Mouse (Mus musculus) forebrain, embryonic 15.5 days (tissue): Measurements from ENCODE around the gene Ndufb10. TPM values are rescaled to one million over a fixed set of nuclear protein-coding genes. Genes with fewer than 3 reads are reported as not detected.

ENCODE experiments used
- ATAC-seq: fragments of 200-750 bp; cut with Nextera tagmentation; replicated peaks from 2 replicates; pipeline ENCODE4 v1.8.0; 2017; ENCODE audit warnings: mild to moderate bottlenecking, moderate TSS enrichment, moderate library complexity
- H3K27ac ChIP-seq: fragments of 300-500 bp; sonication (generic); replicated peaks from 2 replicates; pipeline ENCODE4 v1.5.1; 2015; ENCODE audit warnings: mild to moderate bottlenecking, inconsistent platforms
- H3K27me3 ChIP-seq: fragments of 300-500 bp; sonication (generic); 2 replicates; pipeline ENCODE4 v1.6.1; 2015; ENCODE audit warnings: inconsistent platforms
- H3K36me3 ChIP-seq: fragments of 300-500 bp; sonication (generic); 2 replicates; pipeline ENCODE4 v1.6.1; 2015; ENCODE audit warnings: mild to moderate bottlenecking, inconsistent platforms
- H3K4me1 ChIP-seq: fragments of 300-500 bp; sonication (generic); 2 replicates; pipeline ENCODE4 v1.6.1; 2015; ENCODE audit warnings: inconsistent platforms
- H3K4me2 ChIP-seq: fragments of 300-500 bp; sonication (generic); replicated peaks from 2 replicates; pipeline ENCODE4 v1.6.1; 2015; ENCODE audit warnings: mild to moderate bottlenecking, inconsistent platforms
- H3K4me3 ChIP-seq: fragments of 300-500 bp; sonication (generic); 2 replicates; pipeline ENCODE4 v1.5.1; 2015; ENCODE audit warnings: mild to moderate bottlenecking, inconsistent platforms
- H3K9ac ChIP-seq: fragments of 300-500 bp; sonication (generic); replicated peaks from 2 replicates; pipeline ENCODE4 v1.6.1; 2015; ENCODE audit warnings: mild to moderate bottlenecking, inconsistent platforms
- H3K9me3 ChIP-seq: fragments of 300-500 bp; sonication (generic); 2 replicates; pipeline ENCODE4 v1.6.1; 2016; ENCODE audit warnings: inconsistent platforms
- WGBS: fragments of 180-500 bp; shearing (Covaris S2); methylation state at CpG from one replicate; pipeline ENCODE4 v1.1.7; 2015; ENCODE audit warnings: mixed read lengths; 5-methylcytosine and 5-hydroxymethylcytosine counted together
- polyA plus RNA-seq: library from polyadenylated mRNA; unstranded; fragments of >200 nt; fragmentation: Nextera tagmentation; extraction: Ambion mirVana; gene quantifications from 2 replicates; pipeline ENCODE4 v1.2.1, GENCODE M21; 2015

Ndufb10 gene
- polyA plus RNA-seq, 1 experiment from 2014 or later: 249 TPM

DNA sequence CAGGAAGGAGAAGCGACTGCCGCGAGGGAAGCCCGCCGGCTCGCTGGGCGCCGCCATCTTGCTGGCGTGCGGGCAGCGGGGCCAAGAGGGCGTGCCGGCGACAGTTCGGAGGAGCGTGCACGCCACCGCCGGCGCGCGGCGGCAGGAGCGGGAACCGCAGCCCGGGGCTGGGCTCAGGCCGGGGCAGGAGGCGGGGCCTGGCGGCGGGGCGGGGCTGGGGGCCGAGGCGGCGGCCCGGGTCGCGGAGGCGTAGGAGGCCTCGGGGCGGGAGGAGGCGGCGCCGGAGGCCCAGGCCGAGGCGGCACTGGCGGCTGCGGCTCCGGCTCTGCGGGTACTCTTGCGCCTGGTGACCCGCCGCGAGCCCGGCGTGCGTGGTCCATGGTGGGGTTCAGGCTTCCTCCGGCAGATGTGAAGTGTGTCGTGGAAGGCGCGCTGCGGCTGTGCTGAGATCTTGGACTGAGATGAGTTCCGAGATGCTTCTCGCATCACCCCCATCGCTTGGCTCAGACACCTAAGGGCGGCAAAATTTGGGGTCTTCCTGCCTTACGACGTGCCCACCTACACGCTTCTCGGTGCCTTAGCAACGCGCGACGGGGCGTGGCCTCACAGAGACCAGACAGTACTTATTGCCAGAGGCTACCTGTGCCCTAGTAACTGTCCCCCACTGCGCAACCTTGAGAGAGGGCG is 28.1 kb downstream of the Ndufb10 start, which contains the start of the genes Gfer and Noxo1:
TSS of gene Gfer (minus strand) at position 146 of the 687 bp plus-strand sequence.
TSS of gene Noxo1 (plus strand) at position 224 of the 687 bp plus-strand sequence.
- WGBS: under 1% methylated on average over 73 of the region's 76 CpGs
- Histone ChIP-seq H3K4me1 (peaks cover 24% of the 10 kb centered on the region), H3K4me2 (peak within 1 kb of the TSS; percentile 72), H3K4me3 (peak within 1 kb of the TSS; percentile 77), H3K9me3 (no peaks in the 10 kb centered on the region), H3K36me3 (peaks cover 28% of the 10 kb centered on the region), H3K9ac (peak within 1 kb of the TSS; percentile 86), H3K27me3 (no peaks in the 10 kb centered on the region), H3K27ac (peak within 1 kb of the TSS; percentile 87)
- ATAC-seq: peak; percentile 91

DNA sequence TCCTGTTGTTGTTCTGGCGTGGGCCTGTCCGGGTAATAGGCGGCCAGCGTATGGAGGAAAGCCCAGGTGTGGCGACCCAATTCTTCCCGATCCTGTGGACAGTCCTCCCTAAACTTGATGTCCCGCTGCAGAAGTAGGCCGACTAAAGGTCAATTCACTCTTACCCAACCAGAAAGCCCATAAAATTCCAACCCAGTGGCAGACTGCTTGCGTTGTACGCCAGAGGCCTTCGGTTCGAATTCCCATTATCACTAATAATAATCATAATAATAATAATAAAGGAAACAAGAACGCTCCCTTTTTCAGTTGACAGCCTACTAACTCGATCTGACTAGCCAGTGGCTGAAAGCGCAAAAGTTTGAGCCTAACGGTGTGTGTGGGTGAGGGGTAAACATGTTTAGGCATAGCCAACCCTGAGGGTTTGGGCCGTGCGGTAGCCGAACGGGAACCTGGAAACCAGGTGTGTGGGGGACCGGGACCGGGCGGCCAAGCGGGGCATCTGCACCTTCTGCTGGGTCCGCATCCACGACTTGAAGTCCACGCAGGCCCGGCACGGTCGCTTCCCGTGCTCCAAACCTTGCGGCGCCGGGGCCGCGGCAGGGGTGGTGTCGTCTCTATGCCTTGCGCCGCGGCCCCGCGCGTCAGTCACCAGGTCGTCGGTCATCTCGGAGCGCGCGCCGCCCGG is 28.8 kb downstream of the Ndufb10 start:
- peak overlapping the region; percentile 86 for H3K9ac ChIP-seq
- no peaks in the 10 kb centered on the region for H3K27me3 ChIP-seq
- peaks cover 21% of the 10 kb centered on the region for H3K36me3 ChIP-seq
- WGBS: 7% methylated on average over 44 of the region's 51 CpGs
- H3K4me2 ChIP-seq: peak overlapping the region; percentile 72
- no peaks in the 10 kb centered on the region for H3K9me3 ChIP-seq
- H3K27ac ChIP-seq: peak overlapping the region; percentile 87
- H3K4me3 ChIP-seq: peak overlapping the region; percentile 77
- H3K4me1 ChIP-seq: peaks cover 26% of the 10 kb centered on the region
- peak; percentile 38 for ATAC-seq

DNA sequence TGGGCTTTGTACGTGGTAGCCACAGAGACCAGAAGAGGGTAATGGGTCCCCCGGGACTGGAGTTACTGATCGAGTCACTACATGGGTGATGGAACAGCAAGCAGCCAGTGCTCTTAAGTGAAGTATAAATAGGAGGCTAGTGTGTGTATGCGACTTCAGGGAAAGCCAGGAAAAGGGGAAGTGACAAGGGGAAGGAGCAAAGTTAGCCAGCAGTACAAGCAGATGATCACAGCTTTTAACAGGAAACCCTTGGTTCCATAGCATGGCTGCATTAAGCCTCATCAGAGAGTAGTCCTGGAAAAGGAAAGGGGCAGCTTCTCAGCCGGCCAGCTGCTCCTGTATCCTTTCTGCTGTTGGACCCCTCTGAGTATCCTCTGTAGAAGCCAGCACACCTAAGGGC is 31.9 kb downstream of the Ndufb10 start:
- Histone ChIP-seq H3K4me1 (peaks cover 51% of the 10 kb centered on the region), H3K4me2 (no peak overlapping the region), H3K9ac (no peak overlapping the region), H3K9me3 (no peaks in the 10 kb centered on the region), H3K27ac (no peak overlapping the region), H3K27me3 (peaks cover 13% of the 10 kb centered on the region), H3K4me3 (no peak overlapping the region), H3K36me3 (peaks cover 15% of the 10 kb centered on the region)
- ATAC-seq: no peak
- 89% methylated on average over 5 of the region's 5 CpGs for WGBS

DNA sequence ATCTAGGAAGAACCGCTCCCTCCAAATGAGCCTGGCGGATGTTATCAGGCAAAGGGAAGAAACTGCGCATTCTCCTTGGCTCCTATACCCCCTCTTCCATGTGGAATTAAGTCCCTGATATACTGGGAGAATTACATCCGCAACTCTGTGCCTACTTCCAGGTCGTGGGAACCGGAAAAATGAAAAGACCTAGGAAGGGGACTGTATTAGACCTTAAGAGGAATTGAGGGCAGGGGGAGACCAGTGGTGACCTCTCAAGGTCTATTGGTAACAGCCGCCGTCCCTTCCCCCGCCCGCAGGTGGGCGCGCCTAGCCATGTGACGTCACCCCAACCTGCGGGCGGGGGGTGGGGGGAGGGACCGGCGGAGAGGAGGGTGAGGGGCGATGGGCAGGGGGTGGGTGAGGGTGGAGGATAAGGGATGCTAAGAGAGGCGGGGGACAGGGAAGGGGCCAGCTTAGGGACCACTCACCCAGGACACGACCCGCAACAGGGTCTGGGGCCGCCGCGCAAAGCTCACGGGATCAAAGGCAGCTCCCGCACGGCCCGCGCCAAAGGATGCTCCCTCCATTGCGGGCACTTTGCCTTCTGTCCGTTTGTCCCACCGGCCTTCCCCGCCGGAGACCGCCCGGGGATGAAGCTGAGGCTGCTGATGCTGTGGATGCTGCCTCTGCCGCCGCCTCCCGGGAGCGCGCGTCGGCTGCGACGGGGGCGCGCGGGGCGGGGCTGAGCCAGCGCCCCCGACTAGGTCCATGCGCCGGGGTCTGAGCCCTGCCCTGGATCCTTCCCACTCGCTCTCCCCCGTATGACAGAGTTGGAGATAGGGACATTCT is 34.8 kb downstream of the Ndufb10 start, which contains the start of gene Syngr3:
TSS of gene Syngr3 (minus strand) at position 705 of the 831 bp plus-strand sequence.
- Histone ChIP-seq H3K9me3 (no peaks in the 10 kb centered on the region), H3K4me3 (peak within 1 kb of the TSS; percentile 96), H3K27me3 (peaks cover 13% of the 10 kb centered on the region), H3K27ac (peak within 1 kb of the TSS; percentile 90), H3K9ac (peak within 1 kb of the TSS; percentile 98), H3K4me1 (peaks cover 36% of the 10 kb centered on the region), H3K4me2 (peak within 1 kb of the TSS; percentile 79), H3K36me3 (peaks cover 15% of the 10 kb centered on the region)
- peak; percentile 59 for ATAC-seq
- WGBS: under 1% methylated on average over 53 of the region's 55 CpGs

DNA sequence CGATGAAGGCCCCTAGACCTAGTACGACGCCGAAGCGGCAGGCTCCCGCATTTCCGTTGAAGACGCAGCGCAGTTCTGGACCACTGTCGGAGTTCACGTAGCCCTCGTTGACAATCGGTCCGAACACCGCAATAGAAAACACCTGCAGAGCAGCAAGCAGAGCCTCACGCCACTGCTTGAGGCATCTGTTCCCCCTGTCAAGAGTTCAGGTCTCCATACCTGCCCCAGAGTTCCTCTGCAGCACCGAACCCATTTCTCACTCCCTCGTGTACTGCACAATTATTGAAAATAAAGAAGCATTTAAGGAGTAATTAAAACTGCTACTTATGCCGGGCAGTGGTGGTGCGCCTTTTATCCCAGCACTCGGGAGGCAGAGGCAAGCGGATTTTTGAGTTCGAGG is 36.7 kb downstream of the Ndufb10 start:
- H3K4me1 ChIP-seq: peaks cover 31% of the 10 kb centered on the region
- H3K9ac ChIP-seq: peak overlapping the region; percentile 23; the same call in 1 of the 2 replicates
- no peak for ATAC-seq
- H3K27me3 ChIP-seq: peaks cover 13% of the 10 kb centered on the region
- peaks cover 7% of the 10 kb centered on the region for H3K36me3 ChIP-seq
- no peaks in the 10 kb centered on the region for H3K9me3 ChIP-seq
- 18% methylated on average over 23 of the region's 23 CpGs for WGBS
- H3K4me2 ChIP-seq: peak overlapping the region; percentile 55
- H3K4me3 ChIP-seq: peak overlapping the region; percentile 96
- H3K27ac ChIP-seq: no peak overlapping the region

DNA sequence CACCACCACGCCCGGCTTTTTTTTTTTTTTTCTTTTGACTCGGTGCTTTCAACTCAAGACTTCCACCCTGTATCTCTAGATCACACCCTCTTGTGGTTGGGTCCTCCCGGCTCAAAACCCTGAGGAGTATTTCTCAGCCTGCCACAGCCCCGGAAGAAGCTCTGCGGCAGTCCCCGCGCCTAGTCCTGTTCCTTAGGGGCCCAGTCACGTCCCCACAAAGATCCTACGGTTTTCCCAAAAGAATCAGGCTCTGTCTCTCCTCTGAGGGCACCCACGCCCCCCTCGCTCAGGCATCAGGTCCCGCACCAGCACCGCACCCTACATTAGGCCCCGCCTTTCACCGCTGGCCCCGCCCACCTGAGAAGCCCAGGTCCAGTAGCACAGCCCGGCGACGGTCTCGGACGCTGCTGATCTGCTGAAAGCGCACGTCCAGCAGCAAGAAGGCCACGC is 37.1 kb downstream of the Ndufb10 start:
- Histone ChIP-seq H3K27me3 (peaks cover 13% of the 10 kb centered on the region), H3K27ac (no peak overlapping the region), H3K4me1 (peaks cover 31% of the 10 kb centered on the region), H3K4me3 (peak overlapping the region; percentile 96), H3K36me3 (peaks cover 5% of the 10 kb centered on the region; the same call in 1 of the 2 replicates), H3K9me3 (no peaks in the 10 kb centered on the region), H3K9ac (peak overlapping the region; percentile 23; the same call in 1 of the 2 replicates), H3K4me2 (peak overlapping the region; percentile 55)
- no peak for ATAC-seq
- WGBS: 2% methylated on average over 25 of the region's 25 CpGs

DNA sequence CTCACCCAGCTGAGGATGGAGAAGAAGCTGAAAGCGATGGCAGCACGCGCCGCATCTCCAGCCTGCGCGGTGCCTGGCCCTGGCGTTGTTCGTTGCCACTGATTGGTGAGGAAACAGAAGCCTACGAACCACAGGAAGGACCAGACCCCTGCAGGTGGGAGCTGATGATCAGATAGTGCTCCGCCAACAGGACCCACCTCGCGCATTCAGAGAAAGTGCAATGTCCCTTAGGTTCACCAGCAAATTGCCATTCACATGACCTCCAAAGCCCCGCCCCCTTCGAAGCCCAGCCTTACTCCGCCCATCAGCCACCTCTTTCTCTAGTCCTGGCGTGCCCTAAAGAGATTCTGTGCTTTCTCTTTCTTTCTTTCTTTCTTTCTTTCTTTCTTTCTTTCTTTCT is 37.8 kb downstream of the Ndufb10 start:
- H3K36me3 ChIP-seq: peaks cover 6% of the 10 kb centered on the region
- H3K9me3 ChIP-seq: no peaks in the 10 kb centered on the region
- ATAC-seq: no peak
- peaks cover 13% of the 10 kb centered on the region for H3K27me3 ChIP-seq
- H3K27ac ChIP-seq: no peak overlapping the region
- no peak overlapping the region; the same call in 1 of the 2 replicates for H3K4me2 ChIP-seq
- WGBS: 36% methylated on average over 16 of the region's 16 CpGs
- H3K4me3 ChIP-seq: 0 out of 2 replicates have a peak overlapping the region, but pooled peaks have one; percentile 3
- H3K4me1 ChIP-seq: peaks cover 31% of the 10 kb centered on the region
- no peak overlapping the region for H3K9ac ChIP-seq

DNA sequence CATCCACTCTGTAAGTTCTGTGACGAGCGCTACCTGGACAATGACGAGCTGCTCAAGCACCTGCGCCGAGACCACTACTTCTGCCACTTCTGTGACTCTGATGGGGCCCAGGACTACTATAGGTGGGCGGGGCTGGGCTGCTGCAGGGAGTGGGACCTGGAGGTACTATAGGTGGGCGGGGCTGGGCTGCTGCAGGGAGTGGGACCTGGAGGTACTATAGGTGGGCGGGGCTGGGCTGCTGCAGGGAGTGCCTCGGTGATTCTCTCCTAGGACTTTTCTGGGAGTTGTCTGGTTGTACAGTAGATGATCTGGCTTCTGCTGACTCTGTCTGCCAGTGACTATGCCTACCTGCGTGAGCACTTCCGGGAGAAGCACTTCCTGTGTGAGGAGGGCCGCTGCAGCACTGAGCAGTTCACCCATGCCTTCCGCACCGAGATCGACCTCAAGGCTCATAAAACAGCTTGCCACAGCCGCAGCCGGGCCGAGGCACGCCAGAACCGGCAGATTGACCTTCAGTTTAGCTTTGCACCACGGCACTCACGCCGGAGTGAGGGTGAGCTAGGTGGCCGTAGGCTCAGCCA is 46.7 kb downstream of the Ndufb10 start:
- no peaks in the 10 kb centered on the region for H3K27me3 ChIP-seq
- H3K4me3 ChIP-seq: no peak overlapping the region
- WGBS: 91% methylated on average over 24 of the region's 24 CpGs
- no peaks in the 10 kb centered on the region for H3K9me3 ChIP-seq
- ATAC-seq: no peak
- H3K4me2 ChIP-seq: no peak overlapping the region
- H3K36me3 ChIP-seq: peaks cover 54% of the 10 kb centered on the region
- H3K27ac ChIP-seq: no peak overlapping the region
- H3K9ac ChIP-seq: no peak overlapping the region
- peaks cover 3% of the 10 kb centered on the region for H3K4me1 ChIP-seq

DNA sequence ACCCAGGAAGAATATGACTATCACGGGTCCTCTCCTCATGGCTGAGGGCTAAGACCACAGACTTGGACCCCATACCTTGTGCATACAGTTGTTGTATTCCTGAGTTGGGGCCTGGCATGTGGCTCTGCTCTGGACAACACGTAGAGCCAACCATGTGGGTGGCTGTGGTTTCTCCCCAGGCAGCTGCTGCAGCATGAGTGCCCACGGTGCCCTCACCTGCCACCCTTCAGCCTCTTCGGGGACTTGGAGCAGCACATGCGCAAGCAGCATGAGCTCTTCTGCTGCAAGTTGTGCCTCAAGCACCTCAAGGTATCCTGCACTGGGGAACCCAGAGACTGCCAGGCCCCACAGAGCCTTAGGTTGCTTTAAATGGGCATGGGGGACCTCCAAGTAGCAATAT is 47.4 kb downstream of the Ndufb10 start:
- H3K4me2 ChIP-seq: no peak overlapping the region
- no peak overlapping the region for H3K27ac ChIP-seq
- no peaks in the 10 kb centered on the region for H3K27me3 ChIP-seq
- no peak overlapping the region for H3K9ac ChIP-seq
- 95% methylated on average over 5 of the region's 5 CpGs for WGBS
- H3K4me1 ChIP-seq: peaks cover 8% of the 10 kb centered on the region
- peaks cover 49% of the 10 kb centered on the region for H3K36me3 ChIP-seq
- no peaks in the 10 kb centered on the region for H3K9me3 ChIP-seq
- ATAC-seq: no peak
- no peak overlapping the region for H3K4me3 ChIP-seq

DNA sequence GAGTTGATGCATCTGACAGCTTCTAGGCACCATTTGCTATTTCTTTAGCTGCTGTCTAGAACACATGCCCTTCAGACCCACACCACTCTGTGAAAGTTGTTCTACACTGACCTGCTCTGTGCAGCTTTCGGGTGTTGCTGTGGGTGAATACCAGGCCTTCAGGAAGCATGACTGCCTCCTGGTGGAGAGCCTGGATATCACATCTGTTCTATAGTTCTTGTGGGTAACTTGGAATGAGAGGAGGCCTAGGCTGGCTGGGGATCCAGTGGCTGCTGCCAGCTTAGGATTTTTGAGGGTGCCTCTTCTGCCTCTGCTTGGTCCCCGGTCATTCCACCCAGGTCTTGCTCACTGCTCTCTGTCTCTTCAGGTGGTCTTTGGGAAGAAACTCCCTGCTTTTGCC is 48.1 kb downstream of the Ndufb10 start:
- ATAC-seq: 0 out of 2 replicates have a peak, but pooled peaks have one; percentile 23
- WGBS: 48% methylated on average over 2 of the region's 2 CpGs
- Histone ChIP-seq H3K4me1 (peaks cover 15% of the 10 kb centered on the region), H3K4me3 (no peak overlapping the region), H3K9me3 (no peaks in the 10 kb centered on the region), H3K27ac (no peak overlapping the region), H3K4me2 (no peak overlapping the region), H3K9ac (no peak overlapping the region), H3K27me3 (no peaks in the 10 kb centered on the region), H3K36me3 (peaks cover 45% of the 10 kb centered on the region)

DNA sequence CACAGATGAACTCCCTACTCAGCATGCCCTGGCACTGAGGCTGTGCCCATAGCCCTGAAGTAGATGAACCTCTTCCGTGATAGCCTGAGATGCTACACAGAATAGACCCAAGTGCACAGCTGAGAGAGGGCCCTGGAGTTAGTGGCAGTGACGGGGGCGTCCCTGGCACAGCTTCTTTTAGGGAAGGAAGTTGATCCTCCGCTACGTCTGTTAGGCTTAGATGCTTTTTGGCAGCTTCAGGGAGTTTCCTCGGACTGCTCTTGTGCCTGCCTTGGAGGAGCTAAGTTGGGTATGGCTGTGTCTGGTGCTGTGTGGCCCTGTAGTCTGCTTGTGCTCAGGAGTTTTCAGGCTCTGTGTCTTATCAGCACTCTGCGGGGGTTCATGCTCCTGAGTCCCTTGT is 50.0 kb downstream of the Ndufb10 start:
- H3K27ac ChIP-seq: no peak overlapping the region
- peaks cover 27% of the 10 kb centered on the region for H3K36me3 ChIP-seq
- no peak overlapping the region for H3K4me3 ChIP-seq
- H3K27me3 ChIP-seq: no peaks in the 10 kb centered on the region
- ATAC-seq: no peak
- H3K4me2 ChIP-seq: no peak overlapping the region
- no peaks in the 10 kb centered on the region for H3K9me3 ChIP-seq
- 76% methylated on average over 7 of the region's 7 CpGs for WGBS
- H3K9ac ChIP-seq: 0 out of 2 replicates have a peak overlapping the region, but pooled peaks have one; percentile 9
- peaks cover 28% of the 10 kb centered on the region for H3K4me1 ChIP-seq
